In genomic region chr7:51068376-51068775, GRCm38 (mm10) we compare ENCODE assay signal across 25 mouse cellular contexts.
DNase-seq lines count a peak whose midpoint lies in the region; ATAC-seq and TF ChIP-seq lines count a peak whose summit lies in the region.
"Had no signal": no experiment of that assay in that cellular context is flagged by ENCODE, and none has a peak within 500 bp of the region (broad histone marks: within the 10 kb centered on the region; RNA-seq: fewer than 3 reads in every experiment).

No protein-coding gene starts in this region.

- H3K27ac ChIP-seq in embryonic facial prominence, embryonic 14.5 days (replicated peaks; ENCODE audit: low read depth, low read length), result no peak overlapping the region
- H3K27ac ChIP-seq in embryonic facial prominence, embryonic 10.5 days (replicated peaks), result no peak overlapping the region
- no peak overlapping the region for H3K27ac ChIP-seq in ES-Bruce4 (ENCODE audit: insufficient read depth, low read length)
- no peak overlapping the region for H3K27ac ChIP-seq in ES-E14 (ENCODE audit: insufficient read depth, low read depth, low read length, poor library complexity, severe bottlenecking)
- no peak overlapping the region for H3K27ac ChIP-seq in midbrain, postnatal 0 days (ENCODE audit: low read depth, low read length)
- H3K27ac ChIP-seq: embryonic facial prominence, embryonic 13.5 days; forebrain, embryonic 10.5 days; forebrain, embryonic 12.5 days had no signal

- DNase-seq in embryonic facial prominence, embryonic 14.5 days (ENCODE audit: low spot score), result no peak
- no peak for DNase-seq in embryonic facial prominence, embryonic 10.5 days (ENCODE audit: low spot score)
- peak; percentile 20 for DNase-seq in ES-E14 (ENCODE audit: low read depth, low spot score)
- DNase-seq in WW6 (ENCODE audit: low read depth, low spot score), result peak; percentile 13
- DNase-seq in layer of hippocampus, postnatal 14 days (ENCODE audit: low spot score in 2 of 2), result no peak
- no peak for DNase-seq in midbrain, postnatal 0 days (ENCODE audit: low spot score)
- no peak for DNase-seq in kidney, postnatal 14 days
- DNase-seq: adrenal gland, adult 8-10 months; adrenal gland, postnatal 14 days; adrenal gland, postnatal 36 days; B cell, adult 2 months; cerebellum, adult 11-12 months; cerebellum, adult 2 months; cerebellum, adult 9-10 months; cerebellum, postnatal 10 days; cerebellum, postnatal 25 days had no signal

- no peak for TF ChIP-seq POLR2A in ES-Bruce4 (IDR thresholded peaks at IDR 0.05; ENCODE audit: insufficient read depth, low read length)

- 35% methylated on average over 1 of the region's 1 CpGs for WGBS in embryonic facial prominence, embryonic 14.5 days
- WGBS in embryonic facial prominence, embryonic 10.5 days, result 15% methylated on average over 1 of the region's 1 CpGs
- WGBS in midbrain, postnatal 0 days, result 14% methylated on average over 1 of the region's 1 CpGs

- H3K9ac ChIP-seq in embryonic facial prominence, embryonic 14.5 days (ENCODE audit: low read depth, low read length), result no peak overlapping the region
- H3K9ac ChIP-seq in ES-Bruce4 (ENCODE audit: low read depth, poor library complexity, severe bottlenecking), result no peak overlapping the region
- no peak overlapping the region for H3K9ac ChIP-seq in ES-E14 (ENCODE audit: insufficient read depth, low read depth, low read length, poor library complexity, severe bottlenecking)
- H3K9ac ChIP-seq in midbrain, postnatal 0 days (replicated peaks; ENCODE audit: low read length, poor library complexity, severe bottlenecking), result no peak overlapping the region
- H3K9ac ChIP-seq: embryonic facial prominence, embryonic 13.5 days; forebrain, embryonic 12.5 days had no signal

- 0 out of 2 replicates have a peak, but pooled peaks have one; percentile 26 for ATAC-seq in embryonic facial prominence, embryonic 14.5 days (ENCODE audit: low read depth)
- no peak for ATAC-seq in midbrain, postnatal 0 days (ENCODE audit: low FRiP score)
- ATAC-seq: activated CD4-positive, CD25-positive, alpha-beta regulatory T cell, adult 4 months; CD4-positive, CD25-positive, alpha-beta regulatory T cell, adult 4 months; forebrain, embryonic 14.5 days; forebrain, embryonic 16.5 days had no signal

- H3K9me3 ChIP-seq in embryonic facial prominence, embryonic 14.5 days (ENCODE audit: control insufficient read depth, low read length), result no peaks in the 10 kb centered on the region
- H3K9me3 ChIP-seq in embryonic facial prominence, embryonic 10.5 days, result no peaks in the 10 kb centered on the region
- no peaks in the 10 kb centered on the region for H3K9me3 ChIP-seq in ES-Bruce4 (replicated peaks; ENCODE audit: control insufficient read depth, insufficient read depth, low read length, poor library complexity, severe bottlenecking)
- no peaks in the 10 kb centered on the region for H3K9me3 ChIP-seq in ES-E14 (ENCODE audit: control insufficient read depth, insufficient read depth, low read depth, low read length)
- H3K9me3 ChIP-seq in midbrain, postnatal 0 days (ENCODE audit: low read length), result no peaks in the 10 kb centered on the region
- H3K9me3 ChIP-seq: embryonic facial prominence, embryonic 13.5 days; forebrain, embryonic 10.5 days; forebrain, embryonic 12.5 days had no signal

- H3K4me2 ChIP-seq in embryonic facial prominence, embryonic 14.5 days (ENCODE audit: low read depth, low read length), result no peak overlapping the region
- no peak overlapping the region for H3K4me2 ChIP-seq in midbrain, postnatal 0 days (ENCODE audit: low read depth, low read length, poor library complexity, severe bottlenecking)
- H3K4me2 ChIP-seq: embryonic facial prominence, embryonic 13.5 days; forebrain, embryonic 12.5 days had no signal

- TF ChIP-seq EP300 in ES-Bruce4 (IDR thresholded peaks at IDR 0.05; ENCODE audit: insufficient read depth, low read depth, low read length), result peak; percentile 68

- no peak for TF ChIP-seq CTCF in ES-Bruce4 (IDR thresholded peaks at IDR 0.05; ENCODE audit: low read depth, low read length)
- TF ChIP-seq CTCF in midbrain, postnatal 0 days (IDR thresholded peaks at IDR 0.05), result no peak

- no peaks in the 10 kb centered on the region for H3K4me1 ChIP-seq in embryonic facial prominence, embryonic 14.5 days (ENCODE audit: control insufficient read depth, insufficient read depth, low read length)
- H3K4me1 ChIP-seq in embryonic facial prominence, embryonic 10.5 days, result peaks cover 3% of the 10 kb centered on the region; the same call in 1 of the 2 replicates
- no peaks in the 10 kb centered on the region for H3K4me1 ChIP-seq in ES-Bruce4 (ENCODE audit: control insufficient read depth, insufficient read depth, low read length)
- no peaks in the 10 kb centered on the region for H3K4me1 ChIP-seq in ES-E14 (ENCODE audit: control insufficient read depth in 2 of 2, insufficient read depth in 2 of 2, low read length in 2 of 2, poor library complexity in 1 of 2)
- H3K4me1 ChIP-seq in midbrain, postnatal 0 days (ENCODE audit: insufficient read depth, low read length), result no peaks in the 10 kb centered on the region
- H3K4me1 ChIP-seq: embryonic facial prominence, embryonic 13.5 days; forebrain, embryonic 12.5 days had no signal

- H3K4me3 ChIP-seq in embryonic facial prominence, embryonic 14.5 days (ENCODE audit: low read depth, low read length), result no peak overlapping the region
- H3K4me3 ChIP-seq in embryonic facial prominence, embryonic 10.5 days, result no peak overlapping the region
- H3K4me3 ChIP-seq in ES-Bruce4 (ENCODE audit: low read depth, low read length), result no peak overlapping the region
- H3K4me3 ChIP-seq in ES-E14 (ENCODE audit: insufficient read depth in 1 of 2, low read depth in 1 of 2, low read length in 2 of 2, poor library complexity in 1 of 2, severe bottlenecking in 1 of 2), result no peak overlapping the region
- no peak overlapping the region for H3K4me3 ChIP-seq in midbrain, postnatal 0 days (ENCODE audit: low read depth, low read length)
- H3K4me3 ChIP-seq: embryonic facial prominence, embryonic 13.5 days; forebrain, embryonic 10.5 days; forebrain, embryonic 12.5 days had no signal

- no peaks in the 10 kb centered on the region for H3K36me3 ChIP-seq in embryonic facial prominence, embryonic 14.5 days (ENCODE audit: control insufficient read depth, insufficient read depth, low read length)
- H3K36me3 ChIP-seq in embryonic facial prominence, embryonic 10.5 days (replicated peaks), result no peaks in the 10 kb centered on the region
- H3K36me3 ChIP-seq in ES-Bruce4 (ENCODE audit: control insufficient read depth, insufficient read depth, low read length, poor library complexity, severe bottlenecking) (no peaks in the 10 kb centered on the region), ES-E14 (ENCODE audit: control insufficient read depth, insufficient read depth, low read length, poor library complexity, severe bottlenecking) (no peaks in the 10 kb centered on the region)
- no peaks in the 10 kb centered on the region for H3K36me3 ChIP-seq in midbrain, postnatal 0 days (ENCODE audit: insufficient read depth, low read length)
- H3K36me3 ChIP-seq: embryonic facial prominence, embryonic 13.5 days; forebrain, embryonic 10.5 days; forebrain, embryonic 12.5 days had no signal

- H3K27me3 ChIP-seq in embryonic facial prominence, embryonic 14.5 days (replicated peaks; ENCODE audit: control insufficient read depth, insufficient read depth, low read length), result no peaks in the 10 kb centered on the region
- no peaks in the 10 kb centered on the region for H3K27me3 ChIP-seq in embryonic facial prominence, embryonic 10.5 days (replicated peaks; ENCODE audit: low read depth, poor library complexity, severe bottlenecking)
- no peaks in the 10 kb centered on the region for H3K27me3 ChIP-seq in ES-Bruce4 (ENCODE audit: control insufficient read depth, insufficient read depth, low read length, poor library complexity, severe bottlenecking)
- H3K27me3 ChIP-seq in midbrain, postnatal 0 days (ENCODE audit: insufficient read depth, low read length), result no peaks in the 10 kb centered on the region
- H3K27me3 ChIP-seq: CH12.LX; embryonic facial prominence, embryonic 13.5 days; forebrain, embryonic 12.5 days had no signal

- in situ Hi-C loops in ES-E14 (cut with MboI; ENCODE audit: low sequenced_read_pairs in 2 of 2, unreplicated experiment in 2 of 2), result no loop called here

TF ChIP-seq in ES-E14, 5 proteins besides CTCF, POLR2A, EP300 and RAD21:
- TF ChIP-seq ZNF384 (IDR thresholded peaks at IDR 0.05; ENCODE audit: low read depth, low read length), result no peak
- no peak for TF ChIP-seq HCFC1 (IDR thresholded peaks at IDR 0.05; ENCODE audit: borderline replicate concordance, insufficient read depth, low read length)
- TF ChIP-seq ZC3H11A (IDR thresholded peaks at IDR 0.05; ENCODE audit: borderline replicate concordance, low read depth, low read length), result no peak
- no peak for TF ChIP-seq CHD2 (IDR thresholded peaks at IDR 0.05; ENCODE audit: low read depth, low read length)
- no peak for TF ChIP-seq MAFK (IDR thresholded peaks at IDR 0.05; ENCODE audit: insufficient read depth, low read depth, low read length)

Comparison
In these comparisons a context has a peak if more than half of its experiments do, and no peak if none do; other contexts are left out.
1. DNase-seq: peak in ES-E14 (single experiment) and WW6 (single experiment); none in embryonic facial prominence, embryonic 14.5 days (single experiment), embryonic facial prominence, embryonic 10.5 days (single experiment), layer of hippocampus, postnatal 14 days (0 of 2), midbrain, postnatal 0 days (single experiment) and kidney, postnatal 14 days (single experiment).